Mouse (Mus musculus): Measurements from ENCODE around the gene Cxcr3. TPM values are rescaled to one million over a fixed set of nuclear protein-coding genes. Genes with fewer than 3 reads are reported as not detected.

The Cxcr3 gene
- polyA plus RNA-seq (2017; shearing (Covaris generic)) = 96.4 TPM

GRCm38 (mm10) chrX:101733828-101734319 is at the start of gene Cxcr3:
Cxcr3 (minus strand) TSS chrX:101734269.

Other genes with a start within 250 kb of the Cxcr3 start
- gene Taf1, start 201.5 kb downstream of the Cxcr3 start, polyA plus RNA-seq (2017; shearing (Covaris generic)) = 22.2 TPM
- gene Ogt, start 94.2 kb downstream of the Cxcr3 start, polyA plus RNA-seq (2017; shearing (Covaris generic)) = 261 TPM
- gene Gm4779, start 60.2 kb upstream of the Cxcr3 start, polyA plus RNA-seq (2017; shearing (Covaris generic)) = not detected
- gene 8030474K03Rik, start 60.4 kb upstream of the Cxcr3 start, polyA plus RNA-seq (2017; shearing (Covaris generic)) = not detected
- 0.92 TPM for gene Nhsl2, start 115.1 kb upstream of the Cxcr3 start, polyA plus RNA-seq (2017; shearing (Covaris generic))